Mouse (Mus musculus) lung, postnatal 0 days (tissue): ENCODE measurements at regions not wholly inside any gene's neighbourhood (a gene's known extent, or its start where the extent isn't known, plus 50 kb on each side); places are given as distances from the start of the nearest gene placed in this dataset.

Experiments used
- CTCF ChIP-seq: IDR thresholded peaks from 2 replicates; pipeline ENCODE4 v1.5.1; 2016; ENCODE audit warnings: antibody characterized with exemption, mild to moderate bottlenecking
- EP300 ChIP-seq: IDR thresholded peaks from 2 replicates; pipeline ENCODE4 v1.6.1; 2016; ENCODE audit warnings: antibody characterized with exemption, mild to moderate bottlenecking, control low read depth

- TF ChIP-seq CTCF = no peak
- TF ChIP-seq EP300 = no peak
These were observed 464.6 kb downstream of the Etnk1 start for GRCm38 (mm10) chr6:143631581-143631980.
